ENCODE assay signal across 10 mouse cellular contexts in genomic region chr5:109554091-109555050, GRCm38 (mm10). TPM values are rescaled to one million over a fixed set of nuclear protein-coding genes. Genes with fewer than 3 reads are reported as not detected.
DNase-seq lines count a peak whose midpoint lies in the region; ATAC-seq lines count a peak whose summit lies in the region.
"Had no signal": no experiment of that assay in that cellular context is flagged by ENCODE, and none has a peak within 500 bp of the region (broad histone marks: within the 10 kb centered on the region; RNA-seq: fewer than 3 reads in every experiment).

No protein-coding gene starts in this region.

- H3K27me3 ChIP-seq in hindbrain, embryonic 10.5 days (ENCODE audit: insufficient read depth, poor library complexity, severe bottlenecking), result no peaks in the 10 kb centered on the region
- no peaks in the 10 kb centered on the region for H3K27me3 ChIP-seq in forebrain, embryonic 16.5 days (replicated peaks; ENCODE audit: control insufficient read depth, insufficient read depth, low read length)
- H3K27me3 ChIP-seq: CH12.LX; limb, embryonic 15.5 days had no signal

- peaks cover 75% of the 10 kb centered on the region for H3K9me3 ChIP-seq in hindbrain, embryonic 10.5 days
- peaks cover 46% of the 10 kb centered on the region for H3K9me3 ChIP-seq in forebrain, embryonic 16.5 days (ENCODE audit: control insufficient read depth, low read length)

- H3K27ac ChIP-seq in hindbrain, embryonic 10.5 days, result no peak overlapping the region
- no peak overlapping the region for H3K27ac ChIP-seq in forebrain, embryonic 16.5 days (ENCODE audit: low read length)
- H3K27ac ChIP-seq: limb, embryonic 15.5 days had no signal

- WGBS in hindbrain, embryonic 10.5 days, result 84% methylated on average over 30 of the region's 30 CpGs
- WGBS in forebrain, embryonic 16.5 days, result 87% methylated on average over 30 of the region's 30 CpGs

- H3K4me1 ChIP-seq in hindbrain, embryonic 10.5 days (replicated peaks), result no peaks in the 10 kb centered on the region
- no peaks in the 10 kb centered on the region for H3K4me1 ChIP-seq in forebrain, embryonic 16.5 days (replicated peaks; ENCODE audit: control insufficient read depth, insufficient read depth, low read length)

- H3K4me3 ChIP-seq in hindbrain, embryonic 10.5 days, result no peak overlapping the region
- no peak overlapping the region for H3K4me3 ChIP-seq in forebrain, embryonic 16.5 days (replicated peaks; ENCODE audit: low read length)
- H3K4me3 ChIP-seq: limb, embryonic 15.5 days had no signal

- intact Hi-C loops in left cerebral cortex, postnatal 4 days (cut with DNase I), result loop anchor here (5.0 kb wide), 1 partner anchor 553 kb away; the partner anchor contains the start of gene Gtpbp6

- ATAC-seq in forebrain, embryonic 16.5 days, result no peak

- H3K4me2 ChIP-seq in forebrain, embryonic 16.5 days (ENCODE audit: low read length), result no peak overlapping the region
- H3K4me2 ChIP-seq: limb, embryonic 15.5 days had no signal

- no peak overlapping the region for H3K9ac ChIP-seq in forebrain, embryonic 16.5 days (replicated peaks; ENCODE audit: low read depth, low read length)
- H3K9ac ChIP-seq: limb, embryonic 15.5 days had no signal

- H3K36me3 ChIP-seq in hindbrain, embryonic 10.5 days, result peaks cover 32% of the 10 kb centered on the region
- peaks cover 11% of the 10 kb centered on the region; the same call in 1 of the 2 replicates for H3K36me3 ChIP-seq in forebrain, embryonic 16.5 days (ENCODE audit: control insufficient read depth, insufficient read depth)

- peak; percentile 3 for DNase-seq in adrenal gland, adult 2 months
- DNase-seq in adrenal gland, postnatal 4 days (ENCODE audit: low spot score in 2 of 2), result no peak
- DNase-seq in left cerebral cortex, postnatal 4 days, result peak; percentile 9
- no peak for DNase-seq in left cerebral cortex, adult 11 months (ENCODE audit: low spot score)
- peak; percentile 28 for DNase-seq in MN1 (ENCODE audit: low spot score)
- DNase-seq in retina, embryonic 14.5 days (ENCODE audit: low spot score), result peak; percentile 1
- no peak for DNase-seq in hindbrain, embryonic 10.5 days (ENCODE audit: low spot score)

RNA-seq across cellular contexts. Expression of gene Crlf2, which starts 4.4 kb away (rescaled TPM):
- 10 to 100 TPM; 32.7 to 40.8 TPM for total RNA-seq in adrenal gland, adult 2 months (2021)
- polyA plus RNA-seq in adrenal gland, adult 2 months (2012; rRNA removed), result 94.8 and 113 TPM in 2 replicates
- 10 to 100 TPM; 31.6 to 36.4 TPM for total RNA-seq in adrenal gland, postnatal 4 days (2021)
- 10 to 100 TPM; 41.6 to 47.1 TPM for total RNA-seq in left cerebral cortex, postnatal 4 days (2021)
- polyA plus RNA-seq in hindbrain, embryonic 10.5 days (2016; fragmentation: Nextera tagmentation; extraction: Ambion mirVana), result 4.0 and 6.5 TPM in 2 replicates
- polyA plus RNA-seq in forebrain, embryonic 16.5 days (2015; fragmentation: Nextera tagmentation; extraction: Ambion mirVana), result 10.9 and 11.4 TPM in 2 replicates

Comparison
In these comparisons a context has a peak if more than half of its experiments do, and no peak if none do; other contexts are left out.
1. DNase-seq: peak in adrenal gland, adult 2 months (single experiment), left cerebral cortex, postnatal 4 days (single experiment), MN1 (single experiment) and retina, embryonic 14.5 days (single experiment); none in adrenal gland, postnatal 4 days (0 of 2), left cerebral cortex, adult 11 months (single experiment) and hindbrain, embryonic 10.5 days (single experiment).